Mouse (Mus musculus): ENCODE results near the gene Hsd17b6.

DNA sequence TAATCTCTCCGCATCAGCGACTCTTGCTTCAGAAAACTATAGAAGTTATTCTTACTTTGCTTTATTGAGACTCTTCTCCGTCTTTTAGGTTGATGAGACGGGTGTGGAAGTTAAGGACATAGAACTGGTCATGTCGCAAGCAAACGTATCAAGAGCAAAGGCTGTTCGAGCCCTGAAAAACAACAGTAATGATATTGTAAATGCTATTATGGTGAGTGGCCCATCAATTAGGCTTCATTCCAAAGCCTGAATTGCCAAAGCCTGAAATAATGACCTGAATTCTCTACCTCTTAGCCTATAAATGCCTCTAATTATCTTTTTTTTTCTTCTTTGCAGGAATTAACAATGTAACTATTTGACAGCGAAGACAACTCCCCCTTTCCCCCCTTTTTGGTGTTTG is 40.7 kb upstream of the Hsd17b6 start:
- TF ChIP-seq CTCF (IDR thresholded peaks at IDR 0.05; ENCODE audit: borderline replicate concordance, control insufficient read depth, extremely low read depth, insufficient read depth, low read length, poor library complexity) (no peak), POLR2A (IDR thresholded peaks at IDR 0.05; ENCODE audit: control insufficient read depth, extremely low read depth, insufficient read depth, low read length, poor library complexity) (no peak)

All from thymus, adult 2 months (tissue).